Mouse (Mus musculus): ENCODE measurements around the gene Ampd3. TPM values are rescaled to one million over a fixed set of nuclear protein-coding genes. Genes with fewer than 3 reads are reported as not detected.

The Ampd3 gene
- total RNA-seq, 2 experiments from 2014 or later = 50.7 to 57.6 TPM

GRCm38 (mm10) chr7:110768451-110769064 lies 552 bp downstream of the Ampd3 start:
- peak; percentile 48 for ATAC-seq (replicated peaks; ENCODE audit: low FRiP score, poor library complexity, severe bottlenecking)

DNA sequence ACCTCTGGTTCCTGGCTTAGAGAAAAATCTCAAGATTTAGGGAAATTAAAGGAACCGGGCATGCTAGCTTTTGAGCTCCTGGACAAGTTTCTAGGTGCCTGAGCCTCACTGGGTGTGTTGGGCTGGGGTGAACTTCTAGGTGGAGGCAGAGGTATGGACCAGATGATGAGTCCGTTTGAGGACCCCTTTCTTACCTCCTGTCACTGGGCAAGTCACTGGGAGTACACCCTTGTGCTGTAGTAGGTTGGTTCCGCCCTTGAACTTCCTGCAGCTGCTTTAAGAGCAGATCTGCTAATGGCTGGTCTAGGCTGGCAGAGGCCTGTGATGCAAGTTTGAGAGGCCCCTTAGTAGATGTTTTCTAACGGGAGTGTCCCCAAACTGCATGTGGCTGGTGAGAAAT lies 1.1 kb downstream of the Ampd3 start:
- ATAC-seq (replicated peaks; ENCODE audit: low FRiP score, poor library complexity, severe bottlenecking) = peak; percentile 29; the same call in 1 of the 2 replicates

- no peak for ATAC-seq (replicated peaks; ENCODE audit: low FRiP score, poor library complexity, severe bottlenecking)
Observed at GRCm38 (mm10) chr7:110770949-110771348, 2.9 kb downstream of the Ampd3 start.

DNA sequence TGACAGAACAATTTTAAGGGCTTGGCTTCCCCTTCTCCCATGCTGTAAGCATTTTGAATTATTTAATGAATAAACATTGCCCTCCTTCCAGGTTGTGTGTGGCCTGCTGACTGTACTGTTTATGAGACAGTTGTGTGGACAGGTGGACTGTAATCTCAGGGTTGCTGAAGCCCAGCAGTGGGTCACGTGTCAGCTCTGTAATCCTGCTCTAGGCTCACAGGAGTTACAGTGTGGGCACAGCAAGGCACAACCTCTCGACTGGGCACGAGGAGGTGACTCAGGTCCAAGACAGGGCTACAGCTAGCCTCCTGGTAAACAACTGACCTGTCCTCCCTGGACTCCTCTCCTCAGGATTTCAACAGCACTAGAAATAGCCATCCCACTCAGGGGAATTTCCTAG lies 4.3 kb downstream of the Ampd3 start:
- ATAC-seq (replicated peaks; ENCODE audit: low FRiP score, poor library complexity, severe bottlenecking) = peak; percentile 27

- peak; percentile 48 for ATAC-seq (replicated peaks; ENCODE audit: low FRiP score, poor library complexity, severe bottlenecking)
Observed at GRCm38 (mm10) chr7:110773204-110774002, 5.4 kb downstream of the Ampd3 start.

DNA sequence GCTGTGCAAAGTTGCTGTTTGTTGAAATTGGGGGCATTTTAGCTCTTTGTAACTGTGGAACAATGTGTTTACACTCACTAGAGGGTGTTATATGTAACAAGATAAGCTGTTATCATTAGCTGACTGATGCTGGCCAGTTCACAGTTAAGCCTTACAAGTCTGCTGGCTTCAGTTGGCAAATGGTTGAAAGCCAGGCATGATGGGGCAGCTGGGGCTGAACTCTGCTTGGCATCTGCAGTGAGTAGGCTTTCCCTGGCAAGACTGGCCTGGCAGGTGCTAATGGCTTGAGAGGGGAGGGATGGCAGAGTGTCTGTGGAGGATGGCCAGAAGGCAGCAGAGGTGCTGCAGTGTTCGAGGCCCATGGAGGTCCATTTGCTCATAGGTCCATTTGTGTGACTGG lies 6.1 kb downstream of the Ampd3 start:
- ATAC-seq (replicated peaks; ENCODE audit: low FRiP score, poor library complexity, severe bottlenecking) = peak; percentile 42

GRCm38 (mm10) chr7:110774674-110775073 lies 6.7 kb downstream of the Ampd3 start:
- ATAC-seq (replicated peaks; ENCODE audit: low FRiP score, poor library complexity, severe bottlenecking) = peak; percentile 78

GRCm38 (mm10) chr7:110777146-110778001 lies 9.4 kb downstream of the Ampd3 start:
- no peak for ATAC-seq (replicated peaks; ENCODE audit: low FRiP score, poor library complexity, severe bottlenecking)

DNA sequence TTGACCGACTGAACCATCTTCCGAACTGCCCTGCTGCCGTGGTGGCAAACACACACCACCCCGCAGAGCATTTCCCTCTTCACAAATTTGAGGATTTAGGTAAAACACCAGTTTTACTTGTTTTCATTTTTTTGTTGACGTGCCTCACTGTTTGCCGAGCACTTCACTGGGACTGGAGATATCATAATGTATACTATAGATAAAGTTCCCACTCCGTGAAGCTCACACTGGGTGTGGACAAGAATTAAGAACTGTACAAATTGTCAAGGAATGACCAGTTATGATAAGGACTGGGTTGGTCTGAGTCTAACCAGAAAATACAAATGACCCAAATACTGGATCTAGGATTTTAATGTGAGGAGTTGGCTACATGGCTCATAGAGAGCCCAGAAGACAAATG lies 10.9 kb downstream of the Ampd3 start:
- peak; percentile 28 for ATAC-seq (replicated peaks; ENCODE audit: low FRiP score, poor library complexity, severe bottlenecking)

DNA sequence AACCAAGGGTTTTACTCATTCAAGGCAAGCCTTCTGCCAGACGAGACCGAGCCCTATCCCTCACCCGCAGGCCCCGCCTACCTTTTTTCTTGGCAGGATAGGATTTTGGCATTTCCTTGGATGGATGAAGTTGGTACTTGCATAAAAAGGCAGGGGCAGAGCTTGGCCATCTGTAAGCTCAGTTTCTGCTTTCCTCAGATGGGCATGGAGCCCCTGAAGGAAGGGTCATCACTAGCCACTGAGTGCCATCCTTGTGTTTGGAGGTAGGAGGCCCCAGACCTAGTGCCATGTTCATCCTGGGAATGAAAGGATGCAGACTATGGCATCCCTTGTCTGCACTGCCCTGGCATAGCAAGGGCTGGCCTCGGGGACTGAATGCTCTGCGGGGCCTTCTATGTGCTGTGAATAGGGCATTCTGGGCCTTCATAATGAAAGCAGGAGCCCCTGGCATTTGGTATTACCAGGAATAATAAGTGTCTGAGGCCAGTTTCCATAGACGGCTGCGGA lies 11.7 kb downstream of the Ampd3 start:
- no peak for ATAC-seq (replicated peaks; ENCODE audit: low FRiP score, poor library complexity, severe bottlenecking)

DNA sequence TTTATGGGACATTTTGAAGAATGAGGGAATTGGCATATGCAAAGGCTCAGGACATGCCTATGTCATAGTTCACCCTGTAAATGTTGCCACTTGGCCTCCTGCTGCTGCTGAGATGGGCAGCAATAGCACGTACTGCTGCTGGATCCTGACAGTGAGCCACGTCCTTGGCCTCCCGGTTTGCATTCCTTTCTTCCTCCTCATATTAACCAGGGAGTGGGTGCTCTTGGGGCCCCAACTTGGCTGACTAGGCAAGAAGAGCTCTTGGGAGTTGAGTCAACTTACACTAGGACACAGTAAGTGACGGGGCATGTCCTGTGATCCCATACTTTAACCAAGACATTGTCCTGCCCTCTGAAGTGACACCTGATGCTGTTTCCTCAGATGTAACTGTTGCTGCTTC lies 12.5 kb downstream of the Ampd3 start:
- no peak for ATAC-seq (replicated peaks; ENCODE audit: low FRiP score, poor library complexity, severe bottlenecking)

DNA sequence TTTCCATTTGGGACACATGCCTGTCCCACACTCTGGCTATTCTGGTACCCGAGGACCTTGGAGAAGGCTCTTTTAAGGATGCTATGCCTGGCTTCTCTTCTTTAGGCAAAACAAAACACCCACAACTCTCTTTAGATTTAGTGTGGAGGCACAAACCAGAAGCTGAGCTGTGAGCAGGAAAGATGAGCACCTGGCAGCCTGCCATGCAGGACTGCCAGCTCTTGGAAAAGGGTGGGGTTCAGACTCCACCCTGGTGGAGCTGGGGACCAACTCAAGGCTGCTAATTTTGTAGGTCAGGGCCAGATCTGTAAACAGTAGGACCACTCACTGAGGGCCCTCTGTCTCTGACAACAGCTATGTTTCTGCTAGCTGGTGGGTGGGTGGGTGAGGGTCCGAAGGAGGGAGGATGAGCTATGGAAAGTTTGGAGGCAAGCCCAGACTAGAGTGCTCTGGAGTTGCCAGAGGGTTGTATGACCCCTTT lies 13.3 kb downstream of the Ampd3 start:
- peak; percentile 74 for ATAC-seq (replicated peaks; ENCODE audit: low FRiP score, poor library complexity, severe bottlenecking)

DNA sequence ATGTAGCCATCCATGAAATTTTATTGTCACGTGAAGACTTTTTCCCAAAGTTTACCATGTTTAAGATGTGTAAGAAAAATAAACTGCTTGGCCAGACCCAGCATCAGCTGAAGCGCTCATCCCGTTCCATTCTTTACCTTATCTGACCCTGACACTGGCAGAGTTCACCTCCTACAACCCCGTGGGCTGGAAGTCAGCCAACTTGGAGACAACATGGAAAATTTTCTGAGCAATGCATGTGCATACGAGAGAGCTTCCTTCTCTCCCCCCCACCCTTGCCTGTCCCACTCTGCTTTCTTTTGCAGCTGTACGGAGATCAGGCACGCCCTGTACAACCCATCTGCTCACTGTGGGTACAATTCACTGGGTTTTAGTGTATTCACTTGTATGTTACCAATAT lies 14.1 kb downstream of the Ampd3 start:
- ATAC-seq (replicated peaks; ENCODE audit: low FRiP score, poor library complexity, severe bottlenecking) = peak; percentile 53

GRCm38 (mm10) chr7:110782845-110783478 lies 15.0 kb downstream of the Ampd3 start:
- ATAC-seq (replicated peaks; ENCODE audit: low FRiP score, poor library complexity, severe bottlenecking) = no peak

DNA sequence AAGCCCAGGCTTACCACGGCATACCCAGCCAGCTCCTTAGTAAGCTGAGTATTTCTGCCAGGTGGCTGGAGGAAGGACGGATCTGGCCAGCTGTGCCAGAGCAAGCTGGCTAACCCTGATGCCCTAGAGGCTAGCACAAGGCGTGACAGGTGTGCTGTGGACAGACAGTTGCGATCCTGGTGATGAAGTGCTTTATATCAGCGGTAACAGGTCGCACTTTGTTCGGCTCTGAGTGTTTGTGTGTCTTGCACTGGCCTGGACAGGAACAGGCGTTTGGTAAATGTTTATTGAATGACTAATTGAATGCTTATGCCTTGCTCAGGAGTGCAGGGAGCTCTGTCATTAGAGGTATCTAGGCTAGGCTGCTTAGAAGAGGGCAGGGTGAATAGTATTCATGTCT lies 17.0 kb downstream of the Ampd3 start:
- no peak for ATAC-seq (replicated peaks; ENCODE audit: low FRiP score, poor library complexity, severe bottlenecking)

DNA sequence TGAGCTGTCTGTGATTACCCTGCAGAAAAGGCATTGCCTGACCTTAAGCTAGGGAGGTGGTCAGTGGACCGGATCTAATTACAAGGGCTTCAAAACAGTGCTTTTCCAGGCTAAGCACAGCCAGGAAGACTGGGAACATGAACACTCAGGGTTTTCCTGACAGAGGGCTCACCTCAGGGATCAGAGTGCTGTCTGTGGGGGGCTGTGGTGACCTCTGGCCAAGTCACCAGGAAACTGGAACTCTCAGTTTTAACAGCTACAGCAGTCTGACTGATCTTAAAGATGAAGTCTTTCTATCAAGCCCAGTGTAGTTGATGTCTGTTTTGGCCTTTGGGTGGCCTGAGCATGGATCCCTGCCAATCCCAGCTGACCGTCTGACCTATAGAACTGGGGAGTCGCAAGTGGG lies 17.7 kb downstream of the Ampd3 start:
- no peak for ATAC-seq (replicated peaks; ENCODE audit: low FRiP score, poor library complexity, severe bottlenecking)

GRCm38 (mm10) chr7:110787310-110787709 lies 19.3 kb downstream of the Ampd3 start:
- no peak for ATAC-seq (replicated peaks; ENCODE audit: low FRiP score, poor library complexity, severe bottlenecking)

GRCm38 (mm10) chr7:110790878-110791277 lies 22.9 kb downstream of the Ampd3 start:
- ATAC-seq (replicated peaks; ENCODE audit: low FRiP score, poor library complexity, severe bottlenecking) = no peak

- ATAC-seq (replicated peaks; ENCODE audit: low FRiP score, poor library complexity, severe bottlenecking) = no peak
Observed at GRCm38 (mm10) chr7:110792201-110792600, 24.2 kb downstream of the Ampd3 start.

DNA sequence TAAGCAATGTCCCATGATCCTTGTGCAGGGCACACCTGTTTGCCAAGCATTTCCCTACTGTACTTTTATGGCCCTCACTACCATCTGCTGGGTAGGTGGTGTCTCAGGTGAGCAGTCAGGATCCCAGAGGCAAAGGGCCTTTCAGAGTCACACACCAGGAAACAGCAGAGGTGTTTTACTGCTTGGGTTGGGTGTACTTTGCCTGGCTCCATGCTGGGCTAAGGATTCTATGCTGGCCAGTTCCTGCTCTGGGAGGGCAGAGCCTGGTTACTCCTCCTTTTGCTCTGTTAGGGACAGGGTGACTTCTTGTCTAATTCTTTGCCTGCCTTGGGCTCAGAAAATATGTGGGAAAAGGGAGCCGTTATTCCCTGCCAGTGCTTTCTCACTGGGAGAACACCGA lies 24.8 kb downstream of the Ampd3 start:
- no peak for ATAC-seq (replicated peaks; ENCODE audit: low FRiP score, poor library complexity, severe bottlenecking)
